Mouse (Mus musculus) heart, embryonic 12.5 days (tissue): ENCODE results near the gene Tmed1. TPM values are rescaled to one million over a fixed set of nuclear protein-coding genes. Genes with fewer than 3 reads are reported as not detected.
A peak's percentile ranks its signal among the peaks of the same experiment; 100 is the strongest.
"Not testable (repeated sequence)": the region's sequence is repeated elsewhere in the genome, so short reads cannot be mapped to it uniquely, and the experiment has no call there.

Source experiments
- ATAC-seq: fragments of 200-750 bp; cut with Nextera tagmentation; 2 replicates; pipeline ENCODE4 v1.8.0; 2017; ENCODE audit warnings: moderate TSS enrichment, moderate library complexity; ENCODE audit not compliant: insufficient number of reproducible peaks, low FRiP score
- H3K27ac ChIP-seq: fragments of 300-500 bp; sonication (generic); 2 replicates; pipeline ENCODE4 v1.5.1; 2016; ENCODE audit warnings: mild to moderate bottlenecking, moderate library complexity; ENCODE audit not compliant: poor library complexity, severe bottlenecking
- H3K27me3 ChIP-seq: fragments of 300-500 bp; sonication (generic); replicated peaks from 2 replicates; pipeline ENCODE4 v1.6.1; 2016; ENCODE audit warnings: mild to moderate bottlenecking, moderate library complexity
- H3K36me3 ChIP-seq: fragments of 300-500 bp; sonication (generic); 2 replicates; pipeline ENCODE4 v1.6.1; 2016; ENCODE audit warnings: mild to moderate bottlenecking, moderate library complexity
- H3K4me1 ChIP-seq: fragments of 300-500 bp; sonication (generic); replicated peaks from 2 replicates; pipeline ENCODE4 v1.6.1; 2016; ENCODE audit warnings: mild to moderate bottlenecking
- H3K4me2 ChIP-seq: fragments of 300-500 bp; sonication (generic); 2 replicates; pipeline ENCODE4 v1.6.1; 2016; ENCODE audit warnings: mild to moderate bottlenecking, moderate library complexity
- H3K4me3 ChIP-seq: fragments of 300-500 bp; sonication (generic); 2 replicates; pipeline ENCODE4 v1.5.1; 2016; ENCODE audit warnings: mild to moderate bottlenecking
- H3K9ac ChIP-seq: fragments of 300-500 bp; sonication (generic); 2 replicates; pipeline ENCODE4 v1.6.1; 2016; ENCODE audit warnings: mild to moderate bottlenecking, moderate library complexity
- H3K9me3 ChIP-seq: fragments of 300-500 bp; sonication (generic); replicated peaks from 2 replicates; pipeline ENCODE4 v1.6.1; 2016; ENCODE audit warnings: mild to moderate bottlenecking, moderate library complexity
- WGBS: fragments of 180-500 bp; shearing (Covaris S2); methylation state at CpG from one replicate; pipeline ENCODE4 v1.1.7; 2016; 5-methylcytosine and 5-hydroxymethylcytosine counted together
- polyA plus RNA-seq: library from polyadenylated mRNA; unstranded; fragments of >200 nt; fragmentation: Nextera tagmentation; extraction: Ambion mirVana; gene quantifications from 2 replicates; pipeline ENCODE4 v1.2.1, GENCODE M21; 2016

The Tmed1 gene
- polyA plus RNA-seq, 1 experiment from 2014 or later: 92.3 TPM

DNA sequence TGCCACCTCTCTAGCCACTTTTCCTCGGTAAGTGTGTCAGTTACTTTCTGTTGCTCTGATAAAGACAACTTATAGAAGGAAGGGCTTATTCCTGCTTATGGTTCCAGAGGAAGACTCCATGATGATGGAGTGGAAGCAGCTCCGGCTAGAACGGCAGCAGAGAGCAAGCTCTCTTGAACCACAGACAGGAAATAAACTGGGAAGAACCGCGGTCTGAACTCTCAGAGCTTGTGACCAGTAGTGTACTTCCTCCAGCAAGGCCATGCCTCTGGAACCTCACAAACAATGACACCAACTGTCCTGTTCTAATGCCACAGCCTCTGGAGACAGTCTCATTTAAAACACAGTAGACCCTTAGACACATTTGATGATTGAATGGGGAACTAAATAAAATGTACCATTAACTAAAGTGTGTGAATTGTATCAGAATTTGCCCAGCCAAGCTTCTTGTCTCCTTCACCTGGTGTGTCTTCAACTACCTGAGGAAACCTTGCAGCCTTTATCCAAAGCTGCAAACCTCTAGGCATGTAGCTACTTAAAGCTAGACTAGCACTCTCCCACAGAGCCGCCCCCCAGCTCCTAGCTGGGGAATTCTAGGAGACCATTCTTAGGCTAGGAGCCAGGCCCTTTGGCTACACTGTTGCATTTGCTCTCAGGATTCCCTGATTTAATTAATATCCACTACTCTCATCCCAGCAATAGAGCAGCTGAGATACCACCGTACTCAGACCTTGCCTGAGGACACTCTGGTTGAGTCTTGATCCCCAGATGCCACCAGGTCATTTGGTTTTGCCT lies 15.3 kb upstream of the Tmed1 start:
- no peak overlapping the region for H3K27ac ChIP-seq
- no peak overlapping the region for H3K4me3 ChIP-seq
- H3K9ac ChIP-seq: no peak overlapping the region
- H3K27me3 ChIP-seq: no peaks in the 10 kb centered on the region
- peaks cover 4% of the 10 kb centered on the region; the same call in 1 of the 2 replicates for H3K4me1 ChIP-seq
- H3K36me3 ChIP-seq: no peaks in the 10 kb centered on the region; the same call in 1 of the 2 replicates
- ATAC-seq: no peak
- WGBS: 70% methylated on average over 7 of the region's 7 CpGs
- H3K9me3 ChIP-seq: no peaks in the 10 kb centered on the region
- no peak overlapping the region for H3K4me2 ChIP-seq

DNA sequence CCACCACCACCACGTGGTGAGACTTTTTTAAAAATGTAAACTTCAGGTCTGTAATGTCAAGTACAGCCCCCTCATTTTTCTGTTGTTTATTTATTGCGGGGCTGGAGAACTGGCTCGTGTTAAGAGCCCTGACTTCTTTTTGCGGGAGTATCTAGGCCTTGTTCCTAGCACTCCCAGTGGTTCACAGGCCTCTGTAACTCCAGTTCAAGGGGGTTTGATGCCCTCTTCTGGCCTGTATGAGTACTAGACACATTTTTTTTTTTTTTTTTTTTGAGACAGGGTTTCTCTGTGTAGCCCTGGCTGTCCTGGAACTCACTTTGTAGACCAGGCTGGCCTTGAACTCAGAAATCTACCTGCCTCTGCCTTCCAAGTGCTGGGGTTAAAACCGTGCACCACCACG lies 8.6 kb upstream of the Tmed1 start:
- WGBS: 84% methylated on average over 6 of the region's 6 CpGs
- not testable (repeated sequence) for H3K27me3 ChIP-seq, ATAC-seq, H3K9ac ChIP-seq, H3K36me3 ChIP-seq, H3K4me2 ChIP-seq, H3K4me3 ChIP-seq, H3K27ac ChIP-seq, H3K9me3 ChIP-seq, H3K4me1 ChIP-seq

DNA sequence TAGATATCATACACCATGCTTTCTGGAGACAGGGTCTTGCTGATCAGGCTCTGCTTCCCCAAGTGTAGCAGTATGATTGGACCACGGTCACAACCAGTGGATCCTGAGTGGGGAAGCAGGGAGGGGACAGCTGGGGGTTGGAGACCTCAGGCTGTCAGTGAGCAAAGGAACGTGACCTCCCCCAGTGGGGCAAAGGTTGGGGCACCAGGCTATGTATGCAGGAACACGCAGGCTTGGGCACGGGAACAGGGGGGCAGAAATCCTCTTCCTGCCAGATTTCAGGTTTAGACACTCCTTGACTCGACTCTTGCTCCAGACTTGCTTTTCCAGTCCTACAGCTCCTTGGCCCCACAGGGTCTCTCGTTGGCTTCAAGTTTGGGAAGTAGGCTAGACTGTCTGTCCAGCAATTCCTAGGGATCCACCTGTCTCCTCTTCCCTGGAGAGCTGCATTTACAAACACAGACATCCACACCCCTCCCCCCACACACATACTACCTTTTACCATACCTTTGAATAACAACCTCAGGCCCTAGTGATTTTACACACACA lies 8.0 kb upstream of the Tmed1 start:
- H3K27me3 ChIP-seq: no peaks in the 10 kb centered on the region
- peaks cover 6% of the 10 kb centered on the region; the same call in 1 of the 2 replicates for H3K9me3 ChIP-seq
- no peak overlapping the region for H3K9ac ChIP-seq
- no peak overlapping the region for H3K4me3 ChIP-seq
- ATAC-seq: no peak
- 75% methylated on average over 6 of the region's 6 CpGs for WGBS
- H3K4me1 ChIP-seq: no peaks in the 10 kb centered on the region
- no peak overlapping the region for H3K27ac ChIP-seq
- no peaks in the 10 kb centered on the region for H3K36me3 ChIP-seq
- H3K4me2 ChIP-seq: no peak overlapping the region

DNA sequence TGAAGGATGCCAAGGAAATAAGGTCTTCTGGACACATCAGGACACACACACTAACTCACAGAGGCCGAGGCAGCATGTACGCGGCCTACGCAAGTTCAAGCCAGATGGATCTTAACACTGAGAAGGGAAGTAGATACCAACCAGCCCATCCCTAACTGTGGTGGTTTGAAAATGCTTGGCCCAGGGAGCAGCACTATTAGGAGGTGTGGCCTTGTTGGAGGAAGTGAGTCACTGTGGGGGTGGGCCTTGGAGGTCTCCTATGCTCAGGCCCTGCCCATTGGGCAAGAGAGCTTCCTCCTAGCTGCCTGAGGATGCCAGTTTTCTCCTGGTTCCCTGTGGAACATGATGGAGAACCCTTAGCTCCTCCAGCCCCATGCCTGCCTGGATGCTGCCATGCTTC lies 3.4 kb upstream of the Tmed1 start:
- H3K27me3 ChIP-seq: no peaks in the 10 kb centered on the region
- peaks cover 14% of the 10 kb centered on the region for H3K4me1 ChIP-seq
- H3K36me3 ChIP-seq: peaks cover 4% of the 10 kb centered on the region; the same call in 1 of the 2 replicates
- H3K9ac ChIP-seq: no peak overlapping the region
- H3K27ac ChIP-seq: no peak overlapping the region
- peaks cover 6% of the 10 kb centered on the region; the same call in 1 of the 2 replicates for H3K9me3 ChIP-seq
- H3K4me2 ChIP-seq: no peak overlapping the region
- 98% methylated on average over 4 of the region's 4 CpGs for WGBS
- no peak overlapping the region for H3K4me3 ChIP-seq
- ATAC-seq: no peak

DNA sequence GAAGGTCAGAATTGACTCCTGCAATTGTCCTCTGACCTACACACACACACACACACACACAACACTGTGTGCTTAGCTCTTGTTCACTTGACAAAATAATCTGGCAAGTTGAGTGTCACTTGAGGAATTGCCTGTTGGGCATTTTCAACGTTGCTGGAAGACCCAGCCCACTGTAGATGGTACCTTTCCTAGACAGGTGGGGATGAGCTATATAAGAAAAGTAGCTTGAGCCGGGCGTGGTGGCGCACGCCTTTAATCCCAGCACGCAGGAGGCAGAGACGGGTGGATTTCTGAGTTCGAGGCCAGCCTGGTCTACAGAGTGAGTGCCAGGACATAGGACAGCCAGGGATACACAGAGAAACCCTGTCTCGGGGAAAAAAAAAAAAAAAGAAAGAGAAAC lies 1.0 kb upstream of the Tmed1 start:
- peak overlapping the region; percentile 82 for H3K4me2 ChIP-seq
- WGBS: 80% methylated on average over 9 of the region's 9 CpGs
- peak overlapping the region; percentile 91 for H3K27ac ChIP-seq
- peaks cover 14% of the 10 kb centered on the region for H3K4me1 ChIP-seq
- H3K9me3 ChIP-seq: peaks cover 6% of the 10 kb centered on the region; the same call in 1 of the 2 replicates
- no peaks in the 10 kb centered on the region for H3K27me3 ChIP-seq
- H3K4me3 ChIP-seq: peak overlapping the region; percentile 79
- peaks cover 29% of the 10 kb centered on the region for H3K36me3 ChIP-seq
- peak overlapping the region; percentile 82; the same call in 1 of the 2 replicates for H3K9ac ChIP-seq
- ATAC-seq: no peak

DNA sequence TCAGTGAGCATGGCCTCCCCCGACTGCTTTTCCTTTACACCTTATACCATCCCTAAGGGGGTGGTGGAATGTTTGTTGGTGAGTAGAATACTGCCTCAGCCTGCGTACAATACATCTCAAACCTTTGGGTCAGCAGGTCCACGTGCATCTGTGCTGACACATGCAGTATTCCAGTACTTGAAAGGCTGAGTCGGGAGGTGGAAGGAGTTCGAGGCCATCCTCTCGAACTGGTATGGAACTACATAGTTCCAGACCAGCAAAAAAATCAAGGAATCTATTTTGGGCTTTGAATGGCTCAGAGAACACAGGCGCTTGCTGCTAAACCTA lies 600 bp upstream of the Tmed1 start:
- peak overlapping the region; percentile 82 for H3K4me2 ChIP-seq
- peak overlapping the region; percentile 79 for H3K4me3 ChIP-seq
- H3K9ac ChIP-seq: peak overlapping the region; percentile 82
- no peak for ATAC-seq
- peaks cover 14% of the 10 kb centered on the region for H3K4me1 ChIP-seq
- peaks cover 33% of the 10 kb centered on the region for H3K36me3 ChIP-seq
- peak overlapping the region; percentile 91 for H3K27ac ChIP-seq
- WGBS: 2% methylated on average over 7 of the region's 7 CpGs
- no peaks in the 10 kb centered on the region for H3K27me3 ChIP-seq
- H3K9me3 ChIP-seq: peaks cover 6% of the 10 kb centered on the region; the same call in 1 of the 2 replicates

DNA sequence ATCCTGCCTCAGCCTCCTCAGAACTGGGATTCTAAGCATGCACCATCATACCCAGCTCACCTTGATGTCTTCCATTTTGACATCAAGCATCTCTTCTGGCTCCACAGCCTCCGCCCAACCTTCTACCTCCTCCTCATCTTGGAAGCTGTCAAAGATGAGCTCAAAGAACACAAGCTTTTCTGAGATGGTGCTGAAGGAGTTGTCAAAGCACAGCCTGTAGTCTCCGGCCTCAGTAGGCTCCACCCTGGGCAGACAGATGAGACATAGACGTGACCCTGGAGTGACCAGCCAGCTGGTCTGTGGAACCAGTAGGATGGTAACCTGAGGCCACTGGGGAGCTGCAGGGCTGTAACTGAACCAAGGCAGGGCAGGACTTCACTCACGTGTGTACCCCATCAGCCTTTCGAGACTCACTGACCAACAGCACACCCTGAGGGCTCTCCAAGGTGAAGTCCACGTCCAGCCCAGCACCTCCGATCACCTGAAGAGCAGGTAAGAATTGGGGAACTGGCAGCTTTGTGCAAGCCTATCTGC lies 1.1 kb downstream of the Tmed1 start:
- Histone ChIP-seq H3K27me3 (no peaks in the 10 kb centered on the region), H3K4me1 (peaks cover 14% of the 10 kb centered on the region), H3K36me3 (peaks cover 50% of the 10 kb centered on the region), H3K4me2 (peak overlapping the region; percentile 82), H3K4me3 (peak overlapping the region; percentile 79), H3K27ac (no peak overlapping the region), H3K9ac (peak overlapping the region; percentile 82; the same call in 1 of the 2 replicates), H3K9me3 (peaks cover 6% of the 10 kb centered on the region; the same call in 1 of the 2 replicates)
- WGBS: 78% methylated on average over 7 of the region's 7 CpGs
- ATAC-seq: no peak

DNA sequence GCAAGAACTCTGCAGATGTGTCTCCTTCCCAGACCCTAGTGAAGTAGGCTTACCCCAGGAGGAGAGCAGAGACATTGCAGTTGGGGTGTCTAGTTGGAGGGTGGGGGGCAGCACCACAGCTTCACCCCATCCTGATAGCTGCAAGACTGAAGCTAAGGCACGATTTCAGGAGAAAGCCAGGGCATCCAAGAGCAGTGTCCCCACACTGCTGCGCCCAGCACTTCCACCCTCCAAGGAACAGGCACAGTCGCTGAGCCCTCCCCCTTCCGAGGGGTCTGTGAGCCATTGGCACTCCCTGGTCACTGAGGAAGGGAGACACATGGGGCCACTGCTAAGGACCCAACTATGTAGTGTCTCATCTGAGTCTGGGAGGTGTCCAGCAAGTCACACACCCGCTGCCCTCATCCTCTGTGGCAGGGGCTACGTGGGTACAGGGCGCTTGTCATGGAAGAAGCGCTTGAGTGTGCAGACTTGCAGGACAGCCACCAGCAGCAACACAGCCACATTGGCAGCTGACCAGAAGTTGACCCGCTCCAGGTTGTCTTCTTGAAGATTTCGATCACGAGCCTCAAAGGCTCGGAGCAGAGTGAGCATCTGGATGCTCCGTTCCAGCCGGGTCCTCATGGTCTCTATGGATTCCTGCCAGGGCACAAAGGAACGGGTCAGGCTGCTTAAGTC lies 2.2 kb downstream of the Tmed1 start:
- WGBS: 91% methylated on average over 15 of the region's 15 CpGs

DNA sequence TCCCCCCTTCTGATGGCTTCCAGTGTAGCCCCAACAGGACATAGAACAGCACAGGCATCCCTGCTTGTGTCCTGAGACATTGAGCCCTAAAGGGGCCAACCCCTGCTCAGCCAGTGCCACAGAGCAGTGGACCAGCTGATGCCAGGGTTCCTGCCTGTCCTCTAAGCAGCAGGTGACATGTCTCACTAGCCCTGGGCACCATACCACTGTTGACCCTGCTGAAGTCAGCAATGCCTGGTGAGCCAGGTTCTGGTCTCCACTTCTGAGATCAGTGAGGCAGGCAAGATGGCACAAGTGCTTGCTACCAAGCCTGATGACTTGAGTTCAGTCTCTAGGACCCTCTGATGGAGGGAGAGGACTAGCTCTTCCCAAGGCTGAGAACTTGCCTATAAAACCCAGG lies 4.3 kb downstream of the Tmed1 start:
- Histone ChIP-seq H3K9me3 (no peaks in the 10 kb centered on the region), H3K9ac (no peak overlapping the region), H3K27me3 (no peaks in the 10 kb centered on the region), H3K27ac (no peak overlapping the region), H3K4me1 (peaks cover 9% of the 10 kb centered on the region), H3K4me2 (no peak overlapping the region), H3K36me3 (peaks cover 69% of the 10 kb centered on the region), H3K4me3 (no peak overlapping the region)
- no peak for ATAC-seq

More for the DNA sequence above, 2.2 kb downstream of the Tmed1 start:
- H3K4me1 ChIP-seq: peaks cover 14% of the 10 kb centered on the region
- no peak overlapping the region for H3K4me2 ChIP-seq
- peaks cover 60% of the 10 kb centered on the region for H3K36me3 ChIP-seq
- no peak for ATAC-seq
- no peak overlapping the region for H3K27ac ChIP-seq
- no peaks in the 10 kb centered on the region for H3K27me3 ChIP-seq
- no peaks in the 10 kb centered on the region for H3K9me3 ChIP-seq
- H3K4me3 ChIP-seq: no peak overlapping the region
- H3K9ac ChIP-seq: no peak overlapping the region

DNA sequence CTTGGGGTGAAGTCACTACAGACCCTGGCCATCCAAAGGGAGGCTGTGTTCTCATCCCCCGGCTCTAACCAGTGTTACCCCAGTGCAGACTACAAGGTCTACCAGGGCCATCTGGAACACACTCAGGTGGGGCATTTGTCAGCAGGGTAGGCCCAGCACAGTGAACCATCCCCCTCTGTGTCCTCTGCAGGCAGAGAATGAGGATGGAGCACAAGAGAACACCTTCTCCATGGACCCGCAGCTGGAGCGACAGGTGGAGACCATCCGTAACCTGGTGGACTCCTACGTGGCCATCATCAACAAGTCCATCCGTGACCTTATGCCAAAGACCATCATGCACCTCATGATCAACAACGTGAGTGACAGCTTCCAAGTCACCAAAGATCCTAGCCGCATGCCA lies 6.7 kb downstream of the Tmed1 start:
- no peaks in the 10 kb centered on the region for H3K27me3 ChIP-seq
- WGBS: 92% methylated on average over 8 of the region's 8 CpGs
- H3K9me3 ChIP-seq: no peaks in the 10 kb centered on the region
- no peaks in the 10 kb centered on the region for H3K4me1 ChIP-seq
- no peak overlapping the region for H3K27ac ChIP-seq
- no peak overlapping the region for H3K4me3 ChIP-seq
- no peak for ATAC-seq
- peaks cover 80% of the 10 kb centered on the region for H3K36me3 ChIP-seq
- H3K9ac ChIP-seq: no peak overlapping the region
- no peak overlapping the region for H3K4me2 ChIP-seq

DNA sequence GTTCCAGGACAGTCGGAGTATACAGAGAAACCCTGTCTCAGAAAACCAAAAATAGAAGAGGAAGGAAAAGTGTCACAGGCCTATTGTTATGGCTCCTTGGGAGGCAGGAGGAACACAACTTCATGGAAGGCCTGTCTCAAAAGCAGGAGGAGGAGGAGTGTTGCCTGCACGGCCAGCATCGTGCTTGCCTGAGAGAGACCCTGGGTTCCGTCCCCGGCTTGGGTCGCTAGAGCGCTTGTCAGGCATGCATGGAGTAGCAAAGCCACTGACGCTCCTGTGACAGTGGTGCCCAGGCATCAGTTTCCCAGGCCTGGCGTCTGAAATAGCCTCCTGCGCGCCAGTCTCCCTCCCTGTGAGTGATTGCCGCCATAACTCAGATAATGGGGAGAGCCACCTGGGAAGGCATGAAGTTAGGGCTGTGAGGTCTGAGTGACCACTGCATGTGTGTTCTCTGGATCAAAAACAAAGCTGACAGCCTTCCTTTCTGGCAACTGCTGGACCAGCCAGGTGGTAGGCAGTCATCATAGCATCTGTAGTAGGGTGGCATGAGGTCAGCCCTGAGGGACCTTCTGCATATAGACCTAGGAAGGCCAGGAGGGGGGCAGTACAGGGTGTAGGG lies 11.7 kb downstream of the Tmed1 start:
- 88% methylated on average over 12 of the region's 12 CpGs for WGBS
- Histone ChIP-seq H3K27ac (no peak overlapping the region), H3K4me3 (no peak overlapping the region), H3K4me2 (no peak overlapping the region), H3K9me3 (no peaks in the 10 kb centered on the region), H3K36me3 (peaks cover 76% of the 10 kb centered on the region), H3K27me3 (no peaks in the 10 kb centered on the region), H3K9ac (no peak overlapping the region), H3K4me1 (peaks cover 12% of the 10 kb centered on the region; the same call in 1 of the 2 replicates)
- ATAC-seq: no peak
